Mouse (Mus musculus) CH12.LX (cell line): ENCODE results near the gene Lbp. TPM values are rescaled to one million over a fixed set of nuclear protein-coding genes. Genes with fewer than 3 reads are reported as not detected.
A peak's percentile ranks its signal among the peaks of the same experiment; 100 is the strongest.

Source experiments
- DNase-seq: peaks from one replicate; pipeline ENCODE4 v3.0.0-alpha.2; 2013; ENCODE audit errors: extremely low read depth
- H3K27ac ChIP-seq: 2 replicates; pipeline ENCODE4 v1.5.1; 2012; ENCODE audit warnings: low read depth, mild to moderate bottlenecking, control low read depth, moderate library complexity; ENCODE audit not compliant: insufficient read depth
- H3K27me3 ChIP-seq: replicated peaks from 2 replicates; pipeline ENCODE3; 2012; ENCODE audit warnings: inconsistent platforms
- H3K36me3 ChIP-seq, 2 experiments: replicated peaks in 1 of 2; 2 replicates each; pipeline versions ENCODE3 to v1.6.1; 2012; ENCODE audit warnings: inconsistent platforms in 1 of 2, low read length in 1 of 2, mild to moderate bottlenecking in 1 of 2, mixed read lengths in 1 of 2, moderate library complexity in 1 of 2; ENCODE audit not compliant: control insufficient read depth in 1 of 2, insufficient read depth in 1 of 2
- H3K4me1 ChIP-seq, 2 experiments: 2 replicates each; pipeline ENCODE4 v1.6.1; 2012; ENCODE audit warnings: inconsistent platforms in 1 of 2, moderate library complexity in 1 of 2; ENCODE audit not compliant: insufficient read depth in 2 of 2, control insufficient read depth in 1 of 2
- H3K4me2 ChIP-seq: 2 replicates; pipeline ENCODE4 v1.6.1; 2012; ENCODE audit warnings: low read depth, mild to moderate bottlenecking, control low read depth; ENCODE audit not compliant: poor library complexity, insufficient read depth, severe bottlenecking
- H3K4me3 ChIP-seq, 3 experiments: fragments of 150-350 bp in 1 of 3; sonication (generic) in 1 of 3; replicated peaks in 1 of 3; 2 replicates each; pipeline versions ENCODE3 to v1.5.1; 2011 to 2012; ENCODE audit warnings: low read depth in 2 of 3, low read length in 2 of 3, mild to moderate bottlenecking in 2 of 3, moderate library complexity in 2 of 3, control low read depth in 1 of 3, improper control_type of control experiment in 1 of 3, inconsistent platforms in 1 of 3, mixed read lengths in 1 of 3; ENCODE audit not compliant: poor library complexity in 1 of 3
- H3K79me2 ChIP-seq: replicated peaks from 2 replicates; pipeline ENCODE4 v1.6.1; 2012; ENCODE audit warnings: mild to moderate bottlenecking, moderate library complexity; ENCODE audit not compliant: control insufficient read depth, poor library complexity, insufficient read depth, severe bottlenecking; ENCODE audit errors: extremely low read depth
- H3K9ac ChIP-seq: 2 replicates; pipeline ENCODE4 v1.6.1; 2012; ENCODE audit warnings: low read depth, mild to moderate bottlenecking, control low read depth, moderate library complexity; ENCODE audit not compliant: insufficient read depth
- H3K9me3 ChIP-seq: replicated peaks from 2 replicates; pipeline ENCODE3; 2012; ENCODE audit warnings: low read length, inconsistent platforms, mixed read lengths
- BHLHE40 ChIP-seq: IDR thresholded peaks from 2 replicates; pipeline ENCODE4 v1.6.1; 2011; ENCODE audit warnings: mild to moderate bottlenecking, low read depth, low read length, improper control_type of control experiment
- CHD1 ChIP-seq: IDR thresholded peaks from 2 replicates; pipeline ENCODE4 v1.6.1; 2012; ENCODE audit warnings: low read depth, low read length, improper control_type of control experiment, inconsistent platforms
- CTCF ChIP-seq, 2 experiments: IDR thresholded peaks in 1 of 2; conservative IDR thresholded peaks in 1 of 2; 2 replicates each; pipeline ENCODE4 v1.5.1; 2011 to 2012; ENCODE audit warnings: low read depth in 2 of 2, low read length in 2 of 2, improper control_type of control experiment in 1 of 2, inconsistent platforms in 1 of 2, mild to moderate bottlenecking in 1 of 2, moderate library complexity in 1 of 2
- E2F4 ChIP-seq: IDR thresholded peaks from 2 replicates; pipeline ENCODE4 v1.6.1; 2011; ENCODE audit warnings: low read depth, low read length, improper control_type of control experiment; ENCODE audit not compliant: insufficient replicate concordance
- GABPA ChIP-seq: IDR thresholded peaks from 2 replicates; pipeline ENCODE4 v1.6.1; 2012; ENCODE audit warnings: low read depth, low read length, improper control_type of control experiment, inconsistent platforms; ENCODE audit not compliant: insufficient replicate concordance
- IRF4 ChIP-seq: IDR thresholded peaks from 2 replicates; pipeline ENCODE4 v1.6.1; 2014; ENCODE audit warnings: low read depth, mild to moderate bottlenecking, inconsistent platforms, low read length, improper control_type of control experiment
- MEF2A ChIP-seq: IDR thresholded peaks from 2 replicates; pipeline ENCODE4 v1.6.1; 2014; ENCODE audit warnings: low read depth, mild to moderate bottlenecking, inconsistent platforms, low read length, improper control_type of control experiment, borderline replicate concordance
- POLR2AphosphoS2 ChIP-seq: IDR thresholded peaks from 2 replicates; pipeline ENCODE4 v1.6.1; 2011; ENCODE audit warnings: low read depth, low read length, improper control_type of control experiment
- RAD21 ChIP-seq: IDR thresholded peaks from 2 replicates; pipeline ENCODE4 v1.6.1; 2011; ENCODE audit warnings: low read depth, mild to moderate bottlenecking, low read length, improper control_type of control experiment, moderate library complexity
- RCOR1 ChIP-seq: conservative IDR thresholded peaks from 2 replicates; pipeline ENCODE4 v1.6.1; 2012; ENCODE audit warnings: low read depth, mild to moderate bottlenecking, inconsistent platforms, low read length, improper control_type of control experiment
- SMC3 ChIP-seq: IDR thresholded peaks from 2 replicates; pipeline ENCODE4 v1.6.1; 2011; ENCODE audit warnings: low read depth, low read length, improper control_type of control experiment
- TBP ChIP-seq: conservative IDR thresholded peaks from 2 replicates; pipeline ENCODE4 v1.6.1; 2011; ENCODE audit warnings: low read depth, low read length, improper control_type of control experiment
- UBTF ChIP-seq: IDR thresholded peaks from 2 replicates; pipeline ENCODE4 v1.6.1; 2012; ENCODE audit warnings: low read depth, mild to moderate bottlenecking, inconsistent platforms, low read length, improper control_type of control experiment, moderate library complexity
- USF2 ChIP-seq: conservative IDR thresholded peaks from 2 replicates; pipeline ENCODE4 v1.6.1; 2011; ENCODE audit warnings: low read depth, low read length, improper control_type of control experiment
- ZC3H11A ChIP-seq: IDR thresholded peaks from 2 replicates; pipeline ENCODE4 v1.6.1; 2012; ENCODE audit warnings: low read depth, mild to moderate bottlenecking, inconsistent platforms, low read length, improper control_type of control experiment
- ZKSCAN1 ChIP-seq: IDR thresholded peaks from 2 replicates; pipeline ENCODE4 v1.6.1; 2012; ENCODE audit warnings: low read depth, inconsistent platforms, low read length, improper control_type of control experiment, borderline replicate concordance
- dilution Hi-C: fragments of 300-500 bp; cut with MboI; formaldehyde crosslinking; loops from 2 replicates; pipeline ENCODE4 v1.14.3; 2020; ENCODE audit warnings: low sequenced_read_pairs; ENCODE audit not compliant: extremely low pct_unique_long_range_greater_than_20kb, extremely low pct_ligation_motif_present
- in situ Hi-C: fragments of 300-500 bp; cut with MboI; formaldehyde crosslinking; loops from 3 replicates; pipeline ENCODE4 v1.14.3; 2019; ENCODE audit warnings: low sequenced_read_pairs, low pct_ligation_motif_present, low pct_unique_long_range_greater_than_20kb, mixed read lengths
- polyA plus RNA-seq: library from polyadenylated mRNA; unstranded; fragments of >175 nt; gene quantifications from 2 replicates; pipeline ENCODE4 v1.2.1, GENCODE M21; 2012; ENCODE audit warnings: low read depth; ENCODE audit not compliant: insufficient read length
- total RNA-seq, 2 experiments: library from RNA; depleted of rRNA; stranded (reverse); fragments of 300-350 nt in 1 of 2; fragments of >200 nt in 1 of 2; gene quantifications; 2 replicates each; pipeline ENCODE4 v1.2.3; 2012 to 2014

The Lbp gene
- total and polyA plus RNA-seq, 3 experiments, result 0.04 to 0.27 TPM; not detected in 1

GRCm38 (mm10) chr2:158258781-158259180 lies 47.5 kb upstream of the Lbp start:
- Histone ChIP-seq H3K4me2 (peak overlapping the region; percentile 79), H3K9me3 (no peaks in the 10 kb centered on the region), H3K27ac (no peak overlapping the region), H3K9ac (no peak overlapping the region), H3K36me3 (no peaks in the 10 kb centered on the region), H3K4me3 (peak overlapping the region in 1 of 3 experiments; percentile 43), H3K27me3 (peaks cover 1% of the 10 kb centered on the region), H3K4me1 (peaks cover 7 to 60% of the 10 kb centered on the region in 2 experiments)
- DNase-seq, result peak; percentile 90
- in situ Hi-C loops, result loop anchor here (5.0 kb wide), 1 partner anchor 41 kb away; no protein-coding TSS in a partner anchor
- dilution Hi-C loops, result no loop called here
- TF ChIP-seq TBP (no peak), IRF4 (peak; percentile 34; the same call in 1 of the 2 replicates), MEF2A (no peak), GABPA (no peak), RAD21 (peak; percentile 55), ZKSCAN1 (no peak), BHLHE40 (peak; percentile 50), USF2 (no peak), SMC3 (peak; percentile 87), CTCF (conservative IDR thresholded peaks at IDR 0.05 in 1 of 2, IDR thresholded peaks at IDR 0.05 in 1 of 2; ENCODE audit: low read depth in 2 of 2, low read length in 2 of 2) (peak; percentile 56 to 85), E2F4 (no peak)
- TF ChIP-seq, all 38 proteins: peak for 5
- H3K79me2 ChIP-seq, result no peaks in the 10 kb centered on the region

- in situ Hi-C loops (loop anchor here (5.0 kb wide), 1 partner anchor 42 kb away; no protein-coding TSS in a partner anchor), dilution Hi-C loops (no loop called here)
- TF ChIP-seq SMC3, result no peak
- TF ChIP-seq POLR2AphosphoS2, result no peak
- no peak for TF ChIP-seq ZC3H11A
- no peak for TF ChIP-seq CHD1
- no peak for TF ChIP-seq RCOR1
- no peak for TF ChIP-seq UBTF
- H3K9me3 ChIP-seq, result no peaks in the 10 kb centered on the region
- H3K9ac ChIP-seq, result no peak overlapping the region
- no peak overlapping the region for H3K27ac ChIP-seq
- H3K27me3 ChIP-seq, result peaks cover 1% of the 10 kb centered on the region
- H3K4me1 ChIP-seq, result peaks cover 9 to 65% of the 10 kb centered on the region in 2 experiments
- no peaks in the 10 kb centered on the region for H3K36me3 ChIP-seq
- no peaks in the 10 kb centered on the region for H3K79me2 ChIP-seq
- H3K4me2 ChIP-seq, result no peak overlapping the region
- H3K4me3 ChIP-seq, result no peak overlapping the region
- no peak for DNase-seq
Measured at GRCm38 (mm10) chr2:158259498-158259897, 46.8 kb upstream of the Lbp start.
